Mouse (Mus musculus): ENCODE results near the gene Rsrp1.
"Not testable (repeated sequence)": the region's sequence is repeated elsewhere in the genome, so short reads cannot be mapped to it uniquely, and the experiment has no call there.

- TF ChIP-seq CTCF (IDR thresholded peaks at IDR 0.05; ENCODE audit: low read depth, low read length); POLR2A (IDR thresholded peaks at IDR 0.05; ENCODE audit: extremely low read depth, insufficient read depth, low read length): not testable (repeated sequence)
Measured at GRCm38 (mm10) chr4:134911406-134911805, 12.0 kb upstream of the Rsrp1 start.
